Mouse (Mus musculus) brain, embryonic 14.5 days (tissue): ENCODE measurements around the gene Crtc1.

Experiments
- CTCF ChIP-seq: fragments of 200-500 bp; IDR thresholded peaks from 2 replicates; pipeline ENCODE4 v1.5.1; 2012; ENCODE audit warnings: inconsistent platforms, mild to moderate bottlenecking, moderate library complexity, borderline replicate concordance; ENCODE audit not compliant: insufficient read depth, insufficient read length; ENCODE audit errors: extremely low read depth
- POLR2A ChIP-seq: fragments of 200-500 bp; IDR thresholded peaks from 2 replicates; pipeline ENCODE4 v1.6.1; 2012; ENCODE audit warnings: mild to moderate bottlenecking, inconsistent platforms, borderline replicate concordance; ENCODE audit not compliant: poor library complexity, insufficient read depth, insufficient read length, severe bottlenecking; ENCODE audit errors: extremely low read depth

GRCm38 (mm10) chr8:70481908-70482307 is 42.5 kb upstream of the Crtc1 start:
- TF ChIP-seq CTCF (no peak), POLR2A (no peak)
